Mouse (Mus musculus) megakaryocyte, embryonic 14.5 days (primary cell): ENCODE measurements around the gene Tshb.

Source experiments
- FLI1 ChIP-seq: IDR thresholded peaks from 2 replicates; pipeline ENCODE4 v1.6.1; 2012; ENCODE audit warnings: low read length, inconsistent platforms, mixed read lengths
- GATA1 ChIP-seq: IDR thresholded peaks from 3 replicates; pipeline ENCODE4 v1.6.1; 2012; ENCODE audit warnings: mixed read lengths, low read length, inconsistent platforms, borderline replicate concordance

DNA sequence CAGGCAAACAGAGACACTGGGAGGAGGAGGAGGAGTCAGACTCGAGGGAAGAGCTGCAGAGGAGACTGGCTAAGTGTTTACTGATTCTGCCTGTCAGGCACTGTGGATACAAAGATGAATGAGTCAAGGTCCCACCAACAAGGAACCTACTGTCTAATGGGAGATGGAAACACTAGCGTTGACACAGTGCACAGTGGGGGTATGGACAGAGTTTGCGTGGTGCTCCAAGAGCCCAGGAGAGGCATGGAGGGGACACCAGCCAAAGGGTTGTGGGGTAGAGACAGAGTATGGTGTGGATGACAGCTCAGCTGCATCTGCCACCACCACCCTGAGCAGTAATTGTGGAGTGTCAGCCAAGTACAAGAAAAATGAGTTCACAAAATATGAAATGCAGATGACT is 20.1 kb downstream of the Tshb start:
- no peak for TF ChIP-seq GATA1
- TF ChIP-seq FLI1: no peak
